Mouse (Mus musculus) C2C12 (cell line): ENCODE measurements around the gene Tcfl5.

ENCODE experiments used
- CTCF ChIP-seq: IDR thresholded peaks from one replicate; pipeline ENCODE4 v1.5.1; 2011; ENCODE audit not compliant: control insufficient read depth, insufficient read depth, insufficient read length
- MAX ChIP-seq: IDR thresholded peaks from one replicate; pipeline ENCODE4 v1.6.1; 2011; ENCODE audit warnings: mild to moderate bottlenecking, control low read depth
- MYOD1 ChIP-seq: IDR thresholded peaks from one replicate; pipeline ENCODE4 v1.6.1; 2011; ENCODE audit warnings: low read depth; ENCODE audit not compliant: control insufficient read depth, insufficient read length
- MYOG ChIP-seq: IDR thresholded peaks from one replicate; pipeline ENCODE4 v1.6.1; 2011; ENCODE audit not compliant: control insufficient read depth, insufficient read length; ENCODE audit errors: extremely low read depth
- USF1 ChIP-seq: IDR thresholded peaks from one replicate; pipeline ENCODE4 v1.6.1; 2011; ENCODE audit warnings: low read depth, mild to moderate bottlenecking, control low read depth, moderate library complexity

- no peak for TF ChIP-seq CTCF
- TF ChIP-seq USF1: no peak
- no peak for TF ChIP-seq MYOG
- no peak for TF ChIP-seq MAX
- TF ChIP-seq MYOD1: no peak
These were observed at the start of gene Tcfl5 for GRCm38 (mm10) chr2:180642555-180643260.
